Mouse (Mus musculus) heart, embryonic 16.5 days (tissue): ENCODE measurements around the gene Nop16. TPM values are rescaled to one million over a fixed set of nuclear protein-coding genes. Genes with fewer than 3 reads are reported as not detected.

Source experiments
- ATAC-seq: fragments of 200-750 bp; cut with Nextera tagmentation; replicated peaks from 2 replicates; pipeline ENCODE4 v1.8.0; 2017; ENCODE audit warnings: moderate number of reproducible peaks; ENCODE audit not compliant: insufficient read depth, low FRiP score; ENCODE audit errors: extremely low read depth
- H3K27ac ChIP-seq: fragments of 300-500 bp; sonication (generic); 2 replicates; pipeline ENCODE4 v1.5.1; 2014; ENCODE audit warnings: mild to moderate bottlenecking, low read length, control low read depth, moderate library complexity
- H3K27me3 ChIP-seq: fragments of 300-500 bp; sonication (generic); 2 replicates; pipeline ENCODE4 v1.6.1; 2014; ENCODE audit warnings: low read length, mixed read lengths; ENCODE audit not compliant: control insufficient read depth, insufficient read depth
- H3K36me3 ChIP-seq: fragments of 300-500 bp; sonication (generic); 2 replicates; pipeline ENCODE4 v1.6.1; 2014; ENCODE audit not compliant: control insufficient read depth, insufficient read depth
- H3K4me1 ChIP-seq: fragments of 300-500 bp; sonication (generic); 2 replicates; pipeline ENCODE4 v1.6.1; 2014; ENCODE audit warnings: low read length, mixed read lengths; ENCODE audit not compliant: control insufficient read depth, insufficient read depth
- H3K4me2 ChIP-seq: fragments of 300-500 bp; sonication (generic); 2 replicates; pipeline ENCODE4 v1.6.1; 2014; ENCODE audit warnings: low read depth, mild to moderate bottlenecking, control low read depth, low read length
- H3K4me3 ChIP-seq: fragments of 300-500 bp; sonication (generic); 2 replicates; pipeline ENCODE4 v1.5.1; 2014; ENCODE audit warnings: mild to moderate bottlenecking, control low read depth, low read length
- H3K9ac ChIP-seq: fragments of 300-500 bp; sonication (generic); 2 replicates; pipeline ENCODE4 v1.6.1; 2014; ENCODE audit warnings: low read length, control low read depth
- H3K9me3 ChIP-seq: fragments of 300-500 bp; sonication (generic); replicated peaks from 2 replicates; pipeline ENCODE4 v1.6.1; 2016; ENCODE audit warnings: low read length; ENCODE audit not compliant: control insufficient read depth
- WGBS: fragments of 180-500 bp; shearing (Covaris S2); extraction: QIAGEN DNeasy Blood & Tissue Kit; methylation state at CpG from one replicate; pipeline ENCODE4 v1.1.7; 2014; 5-methylcytosine and 5-hydroxymethylcytosine counted together
- polyA plus RNA-seq: library from polyadenylated mRNA; unstranded; fragments of >200 nt; fragmentation: Nextera tagmentation; extraction: Ambion mirVana; gene quantifications from 2 replicates; pipeline ENCODE4 v1.2.1, GENCODE M21; 2015

The Nop16 gene
- polyA plus RNA-seq, 1 experiment from 2014 or later, result 56.7 TPM

GRCm38 (mm10) chr13:54569282-54569681, 20.6 kb downstream of the Nop16 start:
- no peak for ATAC-seq
- 56% methylated on average over 1 of the region's 1 CpGs for WGBS
- Histone ChIP-seq H3K27ac (no peak overlapping the region), H3K9me3 (no peaks in the 10 kb centered on the region), H3K9ac (no peak overlapping the region), H3K4me1 (peaks cover 3% of the 10 kb centered on the region), H3K4me2 (no peak overlapping the region), H3K36me3 (no peaks in the 10 kb centered on the region), H3K27me3 (no peaks in the 10 kb centered on the region), H3K4me3 (no peak overlapping the region)

GRCm38 (mm10) chr13:54568380-54568779, 21.5 kb downstream of the Nop16 start:
- H3K27me3 ChIP-seq, result no peaks in the 10 kb centered on the region
- H3K4me3 ChIP-seq, result no peak overlapping the region
- no peak overlapping the region for H3K9ac ChIP-seq
- H3K4me2 ChIP-seq, result no peak overlapping the region
- 42% methylated on average over 5 of the region's 5 CpGs for WGBS
- H3K4me1 ChIP-seq, result peaks cover 7% of the 10 kb centered on the region
- H3K27ac ChIP-seq, result no peak overlapping the region
- no peaks in the 10 kb centered on the region for H3K36me3 ChIP-seq
- H3K9me3 ChIP-seq, result no peaks in the 10 kb centered on the region
- ATAC-seq, result no peak

GRCm38 (mm10) chr13:54565594-54566345, 24.1 kb downstream of the Nop16 start:
- H3K9me3 ChIP-seq, result no peaks in the 10 kb centered on the region
- peak overlapping the region; percentile 66 for H3K4me3 ChIP-seq
- WGBS, result 45% methylated on average over 8 of the region's 8 CpGs
- peaks cover 5% of the 10 kb centered on the region; the same call in 1 of the 2 replicates for H3K36me3 ChIP-seq
- peaks cover 7% of the 10 kb centered on the region for H3K4me1 ChIP-seq
- peak; percentile 30; the same call in 1 of the 2 replicates for ATAC-seq
- H3K4me2 ChIP-seq, result peak overlapping the region; percentile 74
- H3K9ac ChIP-seq, result peak overlapping the region; percentile 51
- no peaks in the 10 kb centered on the region for H3K27me3 ChIP-seq
- H3K27ac ChIP-seq, result peak overlapping the region; percentile 62

GRCm38 (mm10) chr13:54565201-54565581, 24.7 kb downstream of the Nop16 start, which contains the start of gene 4833439L19Rik:
TSS of gene 4833439L19Rik (minus strand) at chr13:54565435.
- peak within 1 kb of the TSS; percentile 66 for H3K4me3 ChIP-seq

GRCm38 (mm10) chr13:54564232-54565200, 25.4 kb downstream of the Nop16 start:
- H3K36me3 ChIP-seq, result peaks cover 16% of the 10 kb centered on the region
- H3K9me3 ChIP-seq, result no peaks in the 10 kb centered on the region
- no peak overlapping the region for H3K27ac ChIP-seq
- peak; percentile 56 for ATAC-seq
- peak overlapping the region; percentile 72 for H3K4me2 ChIP-seq
- H3K4me1 ChIP-seq, result peaks cover 7% of the 10 kb centered on the region
- 9% methylated on average over 45 of the region's 45 CpGs for WGBS
- peak overlapping the region; percentile 66 for H3K4me3 ChIP-seq
- no peaks in the 10 kb centered on the region for H3K27me3 ChIP-seq
- peak overlapping the region; percentile 83 for H3K9ac ChIP-seq

More at GRCm38 (mm10) chr13:54565201-54565581, 24.7 kb downstream of the Nop16 start, which contains the start of gene 4833439L19Rik:
- peak; percentile 97 for ATAC-seq
- WGBS, result under 1% methylated on average over 27 of the region's 27 CpGs
- H3K27ac ChIP-seq, result peak within 1 kb of the TSS; percentile 62
- H3K4me2 ChIP-seq, result peak within 1 kb of the TSS; percentile 74
- H3K36me3 ChIP-seq, result peaks cover 10% of the 10 kb centered on the region
- peaks cover 7% of the 10 kb centered on the region for H3K4me1 ChIP-seq
- H3K27me3 ChIP-seq, result no peaks in the 10 kb centered on the region
- H3K9ac ChIP-seq, result peak within 1 kb of the TSS; percentile 83
- H3K9me3 ChIP-seq, result no peaks in the 10 kb centered on the region

GRCm38 (mm10) chr13:54562562-54562961, 27.3 kb downstream of the Nop16 start:
- Histone ChIP-seq H3K9me3 (no peaks in the 10 kb centered on the region), H3K4me2 (no peak overlapping the region), H3K27ac (no peak overlapping the region), H3K36me3 (peaks cover 35% of the 10 kb centered on the region), H3K4me1 (peaks cover 7% of the 10 kb centered on the region), H3K4me3 (no peak overlapping the region), H3K9ac (no peak overlapping the region), H3K27me3 (no peaks in the 10 kb centered on the region)
- 63% methylated on average over 7 of the region's 7 CpGs for WGBS
- no peak for ATAC-seq

GRCm38 (mm10) chr13:54560608-54561007, 29.3 kb downstream of the Nop16 start:
- 89% methylated on average over 7 of the region's 7 CpGs for WGBS
- H3K36me3 ChIP-seq, result peaks cover 51% of the 10 kb centered on the region
- no peaks in the 10 kb centered on the region for H3K27me3 ChIP-seq
- H3K4me1 ChIP-seq, result peaks cover 7% of the 10 kb centered on the region
- H3K4me2 ChIP-seq, result no peak overlapping the region
- H3K9me3 ChIP-seq, result no peaks in the 10 kb centered on the region
- no peak overlapping the region for H3K9ac ChIP-seq
- no peak overlapping the region for H3K27ac ChIP-seq
- no peak overlapping the region for H3K4me3 ChIP-seq
- ATAC-seq, result no peak

GRCm38 (mm10) chr13:54559656-54560055, 30.2 kb downstream of the Nop16 start:
- Histone ChIP-seq H3K4me1 (peaks cover 7% of the 10 kb centered on the region), H3K27me3 (no peaks in the 10 kb centered on the region), H3K4me3 (no peak overlapping the region), H3K27ac (no peak overlapping the region), H3K9me3 (no peaks in the 10 kb centered on the region), H3K36me3 (peaks cover 55% of the 10 kb centered on the region), H3K4me2 (no peak overlapping the region), H3K9ac (no peak overlapping the region)
- ATAC-seq, result no peak
- WGBS, result 92% methylated on average over 2 of the region's 2 CpGs
